In genomic region chr11:106381883-106382282, GRCm38 (mm10) we compare ENCODE assay signal across 9 mouse cellular contexts. TPM values are rescaled to one million over a fixed set of nuclear protein-coding genes. Genes with fewer than 3 reads are reported as not detected.
A peak's percentile ranks its signal among the peaks of the same experiment; 100 is the strongest.
DNase-seq lines count a peak whose midpoint lies in the region; ATAC-seq lines count a peak whose summit lies in the region.
"Had no signal": no experiment of that assay in that cellular context is flagged by ENCODE, and none has a peak within 500 bp of the region (broad histone marks: within the 10 kb centered on the region; RNA-seq: fewer than 3 reads in every experiment).

No protein-coding gene starts in this region.

- H3K27me3 ChIP-seq in embryonic facial prominence, embryonic 11.5 days (ENCODE audit: control insufficient read depth, insufficient read depth, low read length), result no peaks in the 10 kb centered on the region
- H3K27me3 ChIP-seq in lung, embryonic 15.5 days, result no peaks in the 10 kb centered on the region

- H3K9me3 ChIP-seq in embryonic facial prominence, embryonic 11.5 days (replicated peaks; ENCODE audit: control insufficient read depth, low read length), result no peaks in the 10 kb centered on the region
- H3K9me3 ChIP-seq in lung, embryonic 15.5 days, result no peaks in the 10 kb centered on the region

- no peak overlapping the region for H3K9ac ChIP-seq in embryonic facial prominence, embryonic 11.5 days (replicated peaks; ENCODE audit: low read length)
- peak overlapping the region; percentile 23; the same call in 1 of the 2 replicates for H3K9ac ChIP-seq in lung, embryonic 15.5 days

- H3K4me2 ChIP-seq in embryonic facial prominence, embryonic 11.5 days (ENCODE audit: low read depth, low read length), result no peak overlapping the region
- peak overlapping the region; percentile 30 for H3K4me2 ChIP-seq in lung, embryonic 15.5 days

- H3K4me3 ChIP-seq in embryonic facial prominence, embryonic 11.5 days (ENCODE audit: low read depth, low read length), result peak overlapping the region; percentile 10; the same call in 1 of the 2 replicates
- H3K4me3 ChIP-seq in lung, embryonic 15.5 days, result peak overlapping the region; percentile 40

- no peaks in the 10 kb centered on the region for H3K4me1 ChIP-seq in embryonic facial prominence, embryonic 11.5 days (ENCODE audit: control insufficient read depth, insufficient read depth, low read length)
- no peaks in the 10 kb centered on the region for H3K4me1 ChIP-seq in lung, embryonic 15.5 days

- intact Hi-C loops in heart, postnatal 25 days (cut with DNase I), result no loop called here

- H3K27ac ChIP-seq in embryonic facial prominence, embryonic 11.5 days (replicated peaks; ENCODE audit: low read depth, low read length), result no peak overlapping the region; the same call in 1 of the 2 replicates
- H3K27ac ChIP-seq in lung, embryonic 15.5 days, result peak overlapping the region; percentile 92

- no peak for ATAC-seq in embryonic facial prominence, embryonic 11.5 days (replicated peaks; ENCODE audit: insufficient number of reproducible peaks, low FRiP score, low TSS enrichment, low read depth)
- no peak for ATAC-seq in lung, embryonic 15.5 days (ENCODE audit: borderline replicate concordance, extremely low read depth, low FRiP score, low TSS enrichment)

- 79% methylated on average over 7 of the region's 7 CpGs for WGBS in embryonic facial prominence, embryonic 11.5 days
- WGBS in lung, embryonic 15.5 days, result 67% methylated on average over 7 of the region's 7 CpGs

- H3K36me3 ChIP-seq in embryonic facial prominence, embryonic 11.5 days (replicated peaks; ENCODE audit: control insufficient read depth, insufficient read depth, low read depth, low read length), result no peaks in the 10 kb centered on the region
- no peaks in the 10 kb centered on the region for H3K36me3 ChIP-seq in lung, embryonic 15.5 days

- DNase-seq in heart, adult 11 months, result peak; percentile 96
- DNase-seq in heart, postnatal 25 days (ENCODE audit: low spot score), result no peak
- DNase-seq in embryonic facial prominence, embryonic 11.5 days (ENCODE audit: low spot score), result no peak
- peak; percentile 43 for DNase-seq in kidney, adult 9 months
- no peak for DNase-seq in natural killer cell, adult 2 months (ENCODE audit: low spot score in 2 of 2)
- DNase-seq in ovary, postnatal 36 days (ENCODE audit: low spot score), result no peak
- no peak for DNase-seq in layer of hippocampus, adult 9-11 months

RNA-seq across cellular contexts. Expression of gene Icam2, which starts 6.0 kb away (rescaled TPM):
- 10 to 100 TPM; 26.1 to 32.0 TPM for total RNA-seq in heart, postnatal 25 days (2021)
- polyA plus RNA-seq in embryonic facial prominence, embryonic 11.5 days (2014; fragmentation: Nextera tagmentation; extraction: Ambion mirVana), result 23.7 and 28.7 TPM in 2 replicates
- polyA plus RNA-seq in lung, embryonic 15.5 days (2015; fragmentation: Nextera tagmentation; extraction: Ambion mirVana), result 93.5 and 99.2 TPM in 2 replicates

RNA-seq across cellular contexts. Expression of gene Prr29, which starts 16.6 kb away (rescaled TPM):
- total RNA-seq in heart, postnatal 25 days (2021), result under 1 TPM; 0.73 to 0.95 TPM
- not detected in 2 replicates for polyA plus RNA-seq in embryonic facial prominence, embryonic 11.5 days (2014; fragmentation: Nextera tagmentation; extraction: Ambion mirVana)
- polyA plus RNA-seq in lung, embryonic 15.5 days (2015; fragmentation: Nextera tagmentation; extraction: Ambion mirVana), result 0.93 and 1.1 TPM in 2 replicates
- polyA plus RNA-seq: neural tube, embryonic 11.5 days had no signal

RNA-seq across cellular contexts. Expression of gene Scn4a, which starts 28.8 kb away (rescaled TPM):
- total RNA-seq in heart, postnatal 25 days (2021), result 1 to 10 TPM; 9.7 to 9.9 TPM
- 0.03 and 0.07 TPM in 2 replicates for polyA plus RNA-seq in embryonic facial prominence, embryonic 11.5 days (2014; fragmentation: Nextera tagmentation; extraction: Ambion mirVana)
- polyA plus RNA-seq in lung, embryonic 15.5 days (2015; fragmentation: Nextera tagmentation; extraction: Ambion mirVana), result 0.06 and 0.16 TPM in 2 replicates

Comparison
In these comparisons a context has a peak if more than half of its experiments do, and no peak if none do; other contexts are left out.
1. DNase-seq: peak in heart, adult 11 months (single experiment) and kidney, adult 9 months (single experiment); none in heart, postnatal 25 days (single experiment), embryonic facial prominence, embryonic 11.5 days (single experiment), natural killer cell, adult 2 months (0 of 2), ovary, postnatal 36 days (single experiment) and layer of hippocampus, adult 9-11 months (single experiment).